Mouse (Mus musculus) liver, embryonic 14.5 days (tissue): ENCODE results near the gene Zfp36l2. TPM values are rescaled to one million over a fixed set of nuclear protein-coding genes. Genes with fewer than 3 reads are reported as not detected.
A peak's percentile ranks its signal among the peaks of the same experiment; 100 is the strongest.

ENCODE experiments used
- ATAC-seq: fragments of 200-750 bp; cut with Nextera tagmentation; 2 replicates; pipeline ENCODE4 v1.8.0; 2017; ENCODE audit warnings: moderate number of reproducible peaks, mild to moderate bottlenecking, moderate library complexity; ENCODE audit not compliant: insufficient read depth
- DNase-seq, 3 experiments: peaks; one replicate each; pipeline ENCODE4 v3.0.0-alpha.2; 2012 to 2013; ENCODE audit warnings: low read depth in 3 of 3, low spot score in 3 of 3
- H3K27ac ChIP-seq: fragments of 300-500 bp; sonication (generic); 2 replicates; pipeline ENCODE4 v1.5.1; 2014; ENCODE audit warnings: moderate library complexity, mild to moderate bottlenecking, control low read depth, inconsistent platforms
- H3K27me3 ChIP-seq: fragments of 300-500 bp; sonication (generic); 2 replicates; pipeline ENCODE4 v1.6.1; 2014; ENCODE audit warnings: mild to moderate bottlenecking, low read length, moderate library complexity; ENCODE audit not compliant: control insufficient read depth, insufficient read depth
- H3K36me3 ChIP-seq: fragments of 300-500 bp; sonication (generic); replicated peaks from 2 replicates; pipeline ENCODE4 v1.6.1; 2014; ENCODE audit warnings: low read depth; ENCODE audit not compliant: control insufficient read depth, insufficient read depth
- H3K4me1 ChIP-seq, 2 experiments: fragments of 200-500 bp in 1 of 2; fragments of 300-500 bp in 1 of 2; sonication (generic) in 1 of 2; replicated peaks; 2 replicates each; pipeline ENCODE4 v1.6.1; 2012 to 2014; ENCODE audit warnings: antibody characterized with exemption in 1 of 2, inconsistent platforms in 1 of 2, low read length in 1 of 2; ENCODE audit not compliant: control insufficient read depth in 2 of 2, insufficient read depth in 2 of 2
- H3K4me2 ChIP-seq: fragments of 300-500 bp; sonication (generic); 2 replicates; pipeline ENCODE4 v1.6.1; 2014; ENCODE audit warnings: low read depth, mild to moderate bottlenecking, control low read depth, moderate library complexity
- H3K4me3 ChIP-seq, 2 experiments: fragments of 200-500 bp in 1 of 2; fragments of 300-500 bp in 1 of 2; sonication (generic) in 1 of 2; 2 replicates each; pipeline ENCODE4 v1.5.1; 2012 to 2014; ENCODE audit warnings: low read depth in 2 of 2, low read length in 2 of 2, mild to moderate bottlenecking in 2 of 2, control low read depth in 1 of 2, inconsistent platforms in 1 of 2, moderate library complexity in 1 of 2; ENCODE audit not compliant: insufficient read depth in 1 of 2
- H3K9ac ChIP-seq: fragments of 300-500 bp; sonication (generic); replicated peaks from 2 replicates; pipeline ENCODE4 v1.6.1; 2014; ENCODE audit warnings: mild to moderate bottlenecking, control low read depth, moderate library complexity
- H3K9me3 ChIP-seq: fragments of 300-500 bp; sonication (generic); 2 replicates; pipeline ENCODE4 v1.6.1; 2016; ENCODE audit warnings: low read length, mixed read lengths; ENCODE audit not compliant: control insufficient read depth
- CTCF ChIP-seq: IDR thresholded peaks from 2 replicates; pipeline ENCODE4 v1.5.1; 2016; ENCODE audit warnings: antibody characterized with exemption, low read depth, control low read depth
- EP300 ChIP-seq: IDR thresholded peaks from 2 replicates; pipeline ENCODE4 v1.6.1; 2016; ENCODE audit warnings: antibody characterized with exemption, low read depth
- WGBS: fragments of 180-500 bp; shearing (Covaris S2); extraction: QIAGEN DNeasy Blood & Tissue Kit; methylation state at CpG from one replicate; pipeline ENCODE4 v1.1.7; 2014; ENCODE audit not compliant: insufficient replicate concordance; 5-methylcytosine and 5-hydroxymethylcytosine counted together
- polyA plus RNA-seq, 2 experiments: library from polyadenylated mRNA; depleted of rRNA in 1 of 2; stranded (reverse) in 1 of 2; unstranded in 1 of 2; fragments of >200 nt; fragmentation: Nextera tagmentation in 1 of 2; extraction: Ambion mirVana in 1 of 2; gene quantifications; 2 replicates each; pipeline versions ENCODE4 v1.2.1 to v1.2.3; 2012 to 2014

The Zfp36l2 gene
- polyA plus RNA-seq, 2 experiments = 9.9 to 22.7 TPM

DNA sequence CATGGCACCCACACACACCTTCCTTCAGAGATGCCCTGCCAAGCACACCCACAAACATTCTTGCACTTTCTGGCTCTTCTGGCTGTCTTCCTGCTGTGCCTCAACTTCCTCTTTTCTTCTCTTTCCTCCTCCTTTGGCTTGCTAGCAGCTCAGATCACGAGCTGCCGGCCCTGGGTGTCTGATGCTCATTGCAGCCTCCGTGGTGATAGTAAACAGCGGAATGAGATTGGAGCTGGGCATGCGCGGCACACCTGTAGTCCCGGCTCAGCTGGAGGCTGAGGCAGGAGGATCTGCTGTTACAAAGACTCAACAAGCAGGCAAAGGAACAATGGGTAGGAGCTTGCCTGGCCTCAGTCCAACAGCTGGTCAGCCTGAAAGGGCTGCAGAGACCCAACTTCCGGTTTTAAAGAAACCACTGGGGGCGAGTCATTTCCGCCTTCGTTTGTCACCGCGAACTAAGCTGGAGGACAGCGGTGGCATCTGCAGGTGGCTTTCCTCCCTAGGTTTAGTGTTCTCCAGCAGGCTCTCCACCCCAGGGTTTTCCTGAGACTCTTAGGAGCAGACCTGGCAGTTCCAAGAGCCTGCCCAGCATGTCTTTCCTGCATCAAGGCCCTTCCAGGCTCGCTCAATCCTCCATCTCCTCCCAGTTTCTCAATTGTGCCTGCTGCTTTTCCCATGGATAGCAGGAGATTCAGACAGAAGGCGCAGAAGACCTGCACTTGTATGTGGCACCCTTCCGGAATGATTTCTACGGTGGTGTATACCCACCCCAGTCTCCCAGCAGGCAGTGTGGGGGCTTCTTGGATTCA lies 6.0 kb downstream of the Zfp36l2 start:
- H3K9me3 ChIP-seq = no peaks in the 10 kb centered on the region
- H3K27me3 ChIP-seq = no peaks in the 10 kb centered on the region
- WGBS = 11% methylated on average over 18 of the region's 18 CpGs
- H3K9ac ChIP-seq = peak overlapping the region; percentile 66
- ATAC-seq (no peak), DNase-seq (peak in 1 of 3 experiments; percentile 50)
- peaks cover 11% of the 10 kb centered on the region for H3K36me3 ChIP-seq
- peak overlapping the region; percentile 87 for H3K27ac ChIP-seq
- peak; percentile 6; the same call in 1 of the 2 replicates for TF ChIP-seq CTCF
- TF ChIP-seq EP300 = no peak
- peaks cover 31 to 34% of the 10 kb centered on the region in 2 experiments for H3K4me1 ChIP-seq
- peak overlapping the region; percentile 81 for H3K4me2 ChIP-seq
- H3K4me3 ChIP-seq = peak overlapping the region; percentile 54 to 67

DNA sequence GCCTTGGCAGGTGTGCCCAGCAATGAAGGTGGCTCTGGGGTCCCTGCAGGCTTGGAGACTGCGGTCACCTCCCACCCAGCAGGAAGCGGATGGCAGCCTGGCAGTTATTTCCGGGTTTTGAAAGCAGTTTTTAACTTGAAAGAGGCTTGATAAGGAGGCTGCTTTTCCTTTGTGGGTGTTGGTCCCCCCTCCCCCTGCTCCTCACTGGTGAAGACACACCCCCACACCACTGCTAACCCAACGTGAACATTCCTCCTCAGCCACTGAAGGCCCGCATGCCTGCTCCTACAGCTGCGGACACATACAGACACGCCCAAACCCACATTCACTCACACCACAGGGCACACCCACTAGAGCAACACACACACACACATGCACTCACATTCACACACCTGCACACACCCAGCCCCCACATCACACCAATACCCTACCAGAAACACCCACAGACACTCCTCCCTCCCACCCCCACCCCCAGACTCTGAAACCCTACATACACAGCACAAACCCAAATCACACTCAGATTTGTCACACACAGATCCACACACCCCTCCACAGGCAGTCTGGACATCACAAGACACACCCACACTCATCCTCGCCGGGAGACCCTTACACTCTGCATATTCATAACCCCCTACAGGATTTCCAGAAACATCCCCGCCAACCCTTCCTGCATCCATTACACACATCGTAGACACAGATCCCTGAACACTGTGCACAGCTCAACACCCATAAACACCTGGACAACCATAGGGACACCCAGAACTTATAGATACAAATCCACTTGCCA lies 6.8 kb downstream of the Zfp36l2 start:
- H3K27ac ChIP-seq = peak overlapping the region; percentile 87
- peaks cover 31 to 34% of the 10 kb centered on the region in 2 experiments for H3K4me1 ChIP-seq
- H3K27me3 ChIP-seq = no peaks in the 10 kb centered on the region
- peak overlapping the region; percentile 81 for H3K4me2 ChIP-seq
- peak; percentile 34; the same call in 1 of the 2 replicates for ATAC-seq
- WGBS = 8% methylated on average over 11 of the region's 11 CpGs
- no peak for TF ChIP-seq CTCF
- TF ChIP-seq EP300 = 0 out of 2 replicates have a peak, but pooled peaks have one; percentile 27
- peak in 1 of 3 experiments; percentile 53 for DNase-seq
- H3K4me3 ChIP-seq = peak overlapping the region; percentile 54 to 67
- peaks cover 4% of the 10 kb centered on the region for H3K36me3 ChIP-seq
- peak overlapping the region; percentile 66 for H3K9ac ChIP-seq
- H3K9me3 ChIP-seq = no peaks in the 10 kb centered on the region

DNA sequence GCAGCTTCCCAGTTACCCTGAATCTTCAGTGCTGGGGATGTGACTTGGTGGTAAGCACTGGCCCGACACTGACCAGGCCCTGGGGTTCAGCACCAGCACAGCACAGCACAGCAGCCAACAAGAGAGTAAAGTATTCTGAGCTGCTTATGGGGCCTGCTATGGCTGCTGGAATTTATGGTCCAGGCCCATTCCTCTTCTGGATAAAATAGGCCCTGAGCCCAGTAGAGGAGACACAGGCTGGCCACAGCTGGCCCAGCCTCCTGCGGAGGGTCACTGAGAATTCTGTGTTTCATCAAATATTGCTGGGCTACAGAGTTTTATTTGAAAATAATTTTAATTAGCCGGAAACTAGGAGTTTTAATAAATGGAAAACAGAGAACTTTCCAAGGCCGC lies 7.8 kb downstream of the Zfp36l2 start:
- H3K36me3 ChIP-seq = no peaks in the 10 kb centered on the region
- no peaks in the 10 kb centered on the region for H3K27me3 ChIP-seq
- H3K4me1 ChIP-seq = peaks cover 31 to 34% of the 10 kb centered on the region in 2 experiments
- ATAC-seq (no peak), DNase-seq (no peak)
- no peak overlapping the region for H3K4me3 ChIP-seq
- WGBS = 63% methylated on average over 4 of the region's 4 CpGs
- peak overlapping the region; percentile 43 for H3K27ac ChIP-seq
- peak overlapping the region; percentile 81 for H3K4me2 ChIP-seq
- no peaks in the 10 kb centered on the region; the same call in 1 of the 2 replicates for H3K9me3 ChIP-seq
- no peak overlapping the region; the same call in 1 of the 2 replicates for H3K9ac ChIP-seq
- TF ChIP-seq CTCF (no peak), EP300 (no peak)

DNA sequence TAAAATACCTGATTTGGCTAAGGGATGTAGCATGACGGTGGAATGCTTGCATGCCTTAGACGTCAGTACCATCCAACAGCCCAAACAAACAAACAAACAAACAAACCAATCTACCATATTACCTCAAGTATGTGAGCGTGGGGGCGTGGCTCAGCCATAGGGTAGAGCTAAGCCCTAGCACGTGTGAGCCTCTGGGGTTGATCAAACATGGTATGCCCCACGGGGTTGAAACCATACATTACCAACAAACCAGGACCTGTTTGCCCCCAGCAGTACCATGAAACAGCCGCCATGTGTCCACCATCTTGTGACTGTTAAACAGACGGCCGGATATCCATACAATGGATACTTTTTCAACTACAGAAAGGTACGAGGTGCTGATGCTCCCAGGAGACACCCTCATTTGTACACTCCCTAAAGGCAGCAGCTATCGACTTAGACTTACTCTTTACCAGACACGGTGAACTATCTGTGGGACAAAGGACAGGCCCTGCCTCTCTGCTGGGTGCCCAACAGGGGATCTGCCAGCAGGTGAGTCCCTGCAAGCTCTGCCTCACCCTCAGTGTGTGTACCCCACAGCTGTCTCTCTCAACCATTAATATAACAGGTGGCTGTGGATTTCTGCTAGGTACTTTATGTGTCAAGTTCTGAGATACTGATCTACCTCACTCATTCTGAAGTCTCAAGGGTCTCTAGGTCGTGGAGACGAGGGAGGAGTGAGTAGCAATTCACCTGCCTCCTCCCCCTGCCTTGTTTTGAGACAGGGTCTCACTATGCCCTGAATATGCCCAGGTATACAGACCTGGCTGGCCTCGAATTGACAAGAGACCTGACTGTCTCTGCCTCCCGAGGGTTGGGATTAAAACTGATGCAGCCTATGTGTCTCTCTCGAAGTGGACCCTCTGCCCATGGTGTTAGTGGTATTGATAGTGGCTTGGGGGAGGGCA lies 8.4 kb downstream of the Zfp36l2 start:
- Histone ChIP-seq H3K27ac (peak overlapping the region; percentile 43; the same call in 1 of the 2 replicates), H3K4me2 (no peak overlapping the region), H3K36me3 (no peaks in the 10 kb centered on the region), H3K4me3 (no peak overlapping the region), H3K9me3 (no peaks in the 10 kb centered on the region; the same call in 1 of the 2 replicates), H3K27me3 (no peaks in the 10 kb centered on the region), H3K4me1 (peaks cover 31 to 34% of the 10 kb centered on the region in 2 experiments), H3K9ac (no peak overlapping the region)
- WGBS = 70% methylated on average over 17 of the region's 17 CpGs
- TF ChIP-seq EP300 (no peak), CTCF (no peak)
- ATAC-seq (no peak), DNase-seq (no peak)
